ENCODE assay signal across 16 mouse cellular contexts in the genomic region with DNA sequence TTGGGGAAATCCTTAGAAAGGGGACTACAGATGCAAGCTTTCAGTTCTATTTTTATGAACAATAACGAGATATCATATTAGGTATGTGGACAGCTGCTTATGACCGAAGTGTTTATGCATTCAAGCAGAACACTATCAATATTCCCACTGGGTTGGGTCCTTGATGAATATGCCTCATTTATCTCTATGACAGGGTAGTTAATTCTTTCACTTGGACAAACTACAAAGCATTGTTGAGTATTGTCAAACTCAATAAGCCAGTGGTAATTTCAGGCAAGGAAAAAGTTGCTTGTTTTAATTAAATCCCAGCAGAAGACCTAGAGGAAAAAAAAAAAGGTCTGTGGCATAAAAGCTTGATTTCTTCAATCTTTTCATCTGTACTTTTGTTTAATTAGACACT.
"Had no signal": no experiment of that assay in that cellular context is flagged by ENCODE, and none has a peak within 500 bp of the region (broad histone marks: within the 10 kb centered on the region; RNA-seq: fewer than 3 reads in every experiment).

No protein-coding gene starts in this region.

- H3K4me2 ChIP-seq: neural tube, embryonic 12.5 days; neural tube, embryonic 13.5 days; neural tube, embryonic 15.5 days; stomach, embryonic 15.5 days had no signal

- H3K9ac ChIP-seq: neural tube, embryonic 12.5 days; neural tube, embryonic 13.5 days; neural tube, embryonic 15.5 days; stomach, embryonic 15.5 days had no signal

- H3K27ac ChIP-seq: neural tube, embryonic 12.5 days; neural tube, embryonic 13.5 days; neural tube, embryonic 15.5 days; stomach, embryonic 15.5 days; stomach, postnatal 0 days had no signal

- DNase-seq: right cerebral cortex, adult 18-20 months; right cerebral cortex, postnatal 14 days; right cerebral cortex, postnatal 25 days; right cerebral cortex, postnatal 4 days; spleen, adult 18-20 months; thymus, adult 18-20 months; thymus, adult 2 months; thymus, postnatal 14 days; thymus, postnatal 25 days; thymus, postnatal 36 days; thymus, postnatal 4 days had no signal

- H3K36me3 ChIP-seq: neural tube, embryonic 12.5 days; neural tube, embryonic 13.5 days; neural tube, embryonic 15.5 days; stomach, embryonic 15.5 days had no signal

- H3K9me3 ChIP-seq: neural tube, embryonic 12.5 days; neural tube, embryonic 13.5 days; neural tube, embryonic 15.5 days; stomach, embryonic 15.5 days had no signal

- H3K27me3 ChIP-seq: neural tube, embryonic 12.5 days; neural tube, embryonic 13.5 days; neural tube, embryonic 15.5 days; stomach, embryonic 15.5 days had no signal

- H3K4me3 ChIP-seq: neural tube, embryonic 12.5 days; neural tube, embryonic 13.5 days; neural tube, embryonic 15.5 days; stomach, embryonic 15.5 days had no signal

- H3K4me1 ChIP-seq: neural tube, embryonic 12.5 days; neural tube, embryonic 13.5 days; neural tube, embryonic 15.5 days; stomach, embryonic 15.5 days had no signal
